Mouse (Mus musculus): ENCODE data around the gene Rnf157.

The Rnf157 gene

DNA sequence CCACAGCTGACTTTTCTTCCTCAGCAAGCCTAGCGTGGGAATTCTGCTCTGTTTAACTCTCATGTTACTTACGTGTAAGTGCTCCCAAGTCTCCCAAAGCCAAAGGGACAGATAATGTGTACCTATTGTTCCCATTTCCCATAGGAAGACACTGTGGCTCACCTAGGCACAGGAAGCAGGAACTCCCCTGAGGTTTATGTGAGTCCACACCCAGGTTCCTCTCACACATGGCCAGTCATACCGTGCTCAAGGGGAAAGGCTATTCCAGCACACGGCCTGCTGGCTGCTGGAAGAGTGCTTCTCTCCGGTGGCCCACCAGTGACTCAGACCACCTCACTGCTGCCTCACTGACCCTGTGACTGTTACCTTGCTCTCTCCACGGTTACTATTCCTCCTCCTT is 8.3 kb upstream of the Rnf157 start:
- in situ Hi-C loops (cut with MboI, MseI): loop anchor here (25.0 kb wide), 1 partner anchor 1816 kb away; the partner anchor contains the start of gene Cyth1

DNA sequence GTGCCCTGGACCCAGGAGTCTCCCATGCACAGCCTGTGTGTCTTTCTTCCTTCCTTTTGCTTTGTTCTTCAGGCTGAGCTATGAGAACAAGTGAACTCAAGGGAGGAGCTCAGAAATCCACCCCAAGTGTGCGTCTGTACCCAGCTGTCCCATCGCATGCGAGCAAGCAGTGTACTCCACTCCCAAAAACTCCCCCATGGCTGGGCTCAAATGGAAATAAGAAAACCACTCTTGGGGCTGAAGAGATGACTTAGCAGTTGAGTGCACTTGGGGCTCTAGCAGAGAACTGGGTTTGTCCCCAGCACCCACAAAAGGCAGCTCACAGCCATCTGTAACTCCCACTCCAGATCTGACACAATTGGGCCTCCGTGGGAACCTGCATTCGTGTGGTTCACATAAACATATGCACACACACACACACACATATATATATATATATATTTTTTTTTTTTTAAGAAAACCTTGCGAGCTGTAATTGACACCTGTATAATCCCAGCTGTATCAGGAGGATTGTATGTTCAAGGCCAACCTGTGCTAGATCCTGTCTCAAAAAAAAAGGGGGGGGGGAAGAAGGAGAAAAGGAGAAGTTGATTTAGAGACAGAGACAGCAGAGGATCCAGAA is 6.1 kb upstream of the Rnf157 start:
- in situ Hi-C loops (cut with MboI, MseI): loop anchor here (10.0 to 25.0 kb wide), 3 partner anchors 886 to 1818 kb away; partner anchors contain the start of gene Cyth1

DNA sequence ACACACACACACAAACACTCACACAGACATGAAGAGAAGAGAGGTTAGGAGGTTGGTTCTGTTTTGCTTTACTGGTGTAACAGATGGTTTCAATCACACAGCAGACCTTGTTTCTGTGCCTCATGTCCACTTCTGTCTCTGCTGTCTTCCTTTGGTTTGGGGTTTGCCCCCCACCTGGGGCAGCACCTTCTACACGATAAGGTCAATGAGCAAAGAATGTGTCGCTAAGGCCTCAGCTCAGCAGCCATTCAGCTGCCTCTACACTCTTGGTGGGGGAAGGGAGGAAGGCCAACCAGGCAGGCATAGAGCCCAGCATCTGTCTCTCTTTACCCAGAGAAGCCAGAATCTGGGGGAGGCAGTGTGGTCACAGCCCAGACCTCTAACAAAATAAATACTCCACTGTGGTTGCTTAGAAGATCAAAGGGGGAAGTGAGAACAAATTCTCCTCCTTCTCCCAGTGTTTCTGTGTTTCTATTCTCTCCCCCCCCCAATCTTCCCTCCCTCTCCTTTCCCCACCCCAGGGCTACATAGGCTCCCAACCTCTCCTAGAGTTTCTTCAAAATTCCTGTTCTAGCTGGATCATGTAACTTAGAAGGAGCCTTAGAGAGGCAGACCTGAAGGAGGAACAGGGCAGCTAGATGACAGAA is 5.5 kb upstream of the Rnf157 start:
- in situ Hi-C loops (cut with MboI, MseI): loop anchor here (10.0 to 25.0 kb wide), 3 partner anchors 886 to 1819 kb away; partner anchors contain the start of gene Cyth1

DNA sequence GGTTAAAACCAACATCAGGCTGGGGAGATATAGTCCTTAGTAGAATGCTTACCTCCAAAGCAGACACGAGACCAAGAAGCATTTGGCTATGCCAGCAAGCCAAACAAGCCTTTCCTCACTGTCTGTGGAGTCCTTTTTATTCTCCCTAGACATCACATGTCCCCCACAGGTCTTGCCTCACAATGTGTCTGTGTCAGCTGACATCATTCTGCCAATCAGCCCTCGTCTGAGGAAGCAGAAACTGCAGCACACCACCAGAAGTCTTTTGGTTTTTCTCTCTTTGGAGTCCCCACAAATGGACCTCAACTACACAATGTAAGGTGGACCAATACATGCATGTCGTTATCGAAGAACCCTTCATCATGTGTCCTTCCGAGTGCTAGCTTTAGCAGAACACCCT is 4.2 kb upstream of the Rnf157 start:
- in situ Hi-C loops (cut with MboI, MseI): loop anchor here (10.0 to 25.0 kb wide), 3 partner anchors 888 to 1820 kb away; partner anchors contain the start of gene Cyth1

DNA sequence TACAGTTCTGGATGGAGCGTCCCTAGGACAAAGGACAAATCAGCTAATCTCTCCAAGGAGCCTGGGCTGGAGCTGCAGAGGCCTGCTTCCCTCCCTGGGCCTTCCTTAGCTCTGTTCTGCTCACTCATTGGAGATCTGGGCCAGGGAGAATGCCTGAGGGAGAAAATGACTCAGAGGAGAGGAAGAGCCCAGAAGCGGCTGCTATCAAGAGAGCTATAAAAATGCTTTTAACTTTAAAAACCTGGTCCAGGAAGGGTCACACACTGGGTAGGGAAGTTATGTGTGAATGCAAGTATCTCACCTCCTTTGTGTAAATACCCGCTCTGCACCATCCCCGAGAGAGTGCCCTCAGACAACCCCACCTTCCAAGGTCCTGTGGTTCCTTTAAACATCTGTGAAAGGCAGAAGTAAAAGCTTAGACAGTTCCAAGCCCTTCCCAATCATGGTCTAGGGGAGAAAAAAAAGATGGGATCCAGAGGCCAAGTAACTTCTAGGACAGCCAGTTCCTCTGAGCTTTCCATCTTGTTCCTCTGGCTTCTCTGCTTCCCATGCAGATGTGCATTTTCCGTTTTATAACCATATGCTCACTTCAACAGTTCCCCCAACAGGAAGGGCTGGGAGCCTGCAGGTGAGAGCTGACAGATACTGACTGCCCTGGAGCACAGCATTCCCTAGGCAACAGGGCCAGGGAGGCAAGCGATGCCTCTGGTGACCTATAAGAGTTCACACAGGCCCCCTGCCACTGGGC is 3.5 kb upstream of the Rnf157 start:
- in situ Hi-C loops (cut with MboI, MseI): loop anchor here (10.0 to 25.0 kb wide), 3 partner anchors 888 to 1821 kb away; partner anchors contain the start of gene Cyth1

DNA sequence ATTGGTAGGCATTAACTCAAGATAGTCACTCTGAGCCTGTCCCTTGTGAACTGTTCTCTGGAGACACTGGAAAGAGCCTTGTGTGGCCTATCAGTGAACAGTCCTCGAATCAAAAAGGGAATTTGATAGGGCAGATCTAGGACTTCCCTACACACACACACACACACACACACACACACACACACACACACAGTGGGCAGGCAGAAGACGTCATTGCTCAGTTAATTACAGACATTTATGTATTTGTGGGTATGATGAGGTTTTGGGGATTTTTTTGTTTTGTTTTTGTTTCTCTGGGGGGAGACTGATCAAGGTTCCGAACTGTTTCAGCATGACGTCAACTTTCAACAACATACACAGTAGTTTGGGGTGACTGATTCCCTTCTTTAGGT is 795 bp upstream of the Rnf157 start:
- in situ Hi-C loops (cut with MboI, MseI): loop anchor here (10.0 to 25.0 kb wide), 3 partner anchors 891 to 1824 kb away; partner anchors contain the start of gene Cyth1

DNA sequence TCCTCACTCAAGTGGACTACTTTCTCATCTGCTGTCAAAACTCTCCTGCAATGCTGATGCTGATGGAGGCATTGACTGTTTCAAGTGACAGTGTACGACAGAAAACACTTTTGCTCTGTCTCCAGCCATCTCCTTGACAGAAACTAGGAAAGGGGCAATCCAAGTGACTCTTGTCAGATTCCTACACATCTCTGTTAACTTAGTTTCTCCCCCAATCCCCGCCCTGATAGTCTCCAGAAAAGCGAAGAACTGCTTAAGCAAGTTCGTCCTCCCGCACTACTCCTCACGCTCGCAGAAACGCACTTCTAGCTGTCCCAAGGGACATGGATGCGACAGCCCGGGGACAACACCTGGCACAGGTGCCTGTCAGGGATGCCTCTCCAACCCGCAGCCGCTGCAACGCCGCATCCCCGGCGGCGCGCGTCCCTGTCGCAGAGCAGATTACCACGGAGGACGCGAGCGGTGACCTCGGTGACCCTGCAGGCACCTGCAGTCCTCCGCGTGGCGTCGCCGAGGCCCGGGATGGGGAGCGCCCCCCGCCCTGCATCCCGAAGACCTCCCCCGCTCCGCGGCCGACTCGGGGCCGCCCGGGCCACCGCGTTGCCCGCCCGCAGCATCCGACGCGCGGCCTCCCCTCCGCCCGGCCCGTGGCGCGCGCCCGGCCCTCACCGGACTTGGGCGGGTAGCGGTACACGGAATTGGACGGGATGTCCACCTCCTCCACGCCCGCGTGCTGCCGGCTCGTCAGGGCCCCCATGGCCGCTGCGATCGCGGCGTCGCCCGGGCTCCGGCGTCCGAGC is 604 bp downstream of the Rnf157 start:
- in situ Hi-C loops (cut with MboI, MseI): loop anchor here (10.0 to 25.0 kb wide), 3 partner anchors 893 to 1825 kb away; partner anchors contain the start of gene Cyth1

DNA sequence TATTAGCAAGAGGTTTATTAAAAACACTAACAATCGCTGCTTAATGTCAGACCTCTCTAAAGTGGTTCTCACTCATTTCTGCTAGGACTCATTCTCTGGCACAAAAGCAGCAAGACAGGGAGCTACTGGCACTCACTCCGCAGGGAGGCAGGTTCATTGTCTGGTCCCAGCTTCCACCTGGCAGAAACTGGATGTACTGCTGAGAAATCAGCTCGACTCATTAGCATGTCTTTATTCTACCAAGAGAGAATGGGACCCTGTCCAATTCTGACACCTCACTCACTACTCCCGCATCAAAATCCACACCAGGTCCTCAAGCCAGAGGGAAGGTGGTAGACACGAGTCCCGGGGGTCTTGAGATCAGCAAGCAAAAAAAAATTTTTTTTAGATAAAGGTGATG is 1.2 kb downstream of the Rnf157 start:
- in situ Hi-C loops (cut with MboI, MseI): loop anchor here (10.0 to 25.0 kb wide), 3 partner anchors 893 to 1826 kb away; partner anchors contain the start of gene Cyth1

DNA sequence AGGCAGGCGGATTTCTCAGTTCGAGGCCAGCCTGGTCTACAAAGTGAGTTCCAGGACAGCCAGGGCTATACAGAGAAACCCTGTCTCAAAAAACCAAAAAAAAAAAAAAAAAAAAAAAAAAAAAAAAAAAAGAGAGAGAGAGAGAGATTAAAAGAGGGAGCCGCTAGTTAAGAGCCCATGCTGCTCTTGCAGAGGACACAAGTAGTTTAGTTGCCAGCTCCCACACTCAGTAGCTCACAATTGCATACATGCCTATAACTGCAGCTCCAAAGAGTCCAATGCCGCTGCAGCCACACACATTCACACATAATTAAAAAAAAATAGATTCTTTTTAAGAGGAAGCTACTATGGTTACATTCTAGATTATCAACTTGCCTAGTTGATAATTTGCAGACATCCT is 2.4 kb downstream of the Rnf157 start:
- in situ Hi-C loops (cut with MboI, MseI): loop anchor here (10.0 to 25.0 kb wide), 3 partner anchors 894 to 1827 kb away; partner anchors contain the start of gene Cyth1

DNA sequence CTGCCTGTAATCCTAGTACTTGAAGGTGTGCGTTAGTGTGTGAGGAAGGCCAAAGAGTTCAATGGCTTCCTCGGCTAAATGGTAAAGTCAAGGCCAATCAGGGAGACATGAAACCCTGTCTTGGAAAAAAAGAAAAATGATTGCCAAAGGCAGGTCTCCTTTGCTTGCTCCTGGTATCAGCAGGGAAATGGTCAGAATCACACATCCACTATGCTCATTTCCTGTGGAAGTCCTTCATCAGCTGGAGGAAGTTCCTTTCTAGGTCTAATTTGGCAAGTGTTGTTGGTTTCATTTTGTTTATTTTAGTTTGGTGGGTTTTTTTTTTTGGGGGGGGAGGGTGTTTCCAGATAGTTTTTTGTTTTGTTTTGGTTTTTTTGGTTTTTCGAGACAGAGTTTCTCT is 3.8 kb downstream of the Rnf157 start:
- in situ Hi-C loops (cut with MboI, MseI): loop anchor here (25.0 kb wide), 1 partner anchor 1828 kb away; the partner anchor contains the start of gene Cyth1

DNA sequence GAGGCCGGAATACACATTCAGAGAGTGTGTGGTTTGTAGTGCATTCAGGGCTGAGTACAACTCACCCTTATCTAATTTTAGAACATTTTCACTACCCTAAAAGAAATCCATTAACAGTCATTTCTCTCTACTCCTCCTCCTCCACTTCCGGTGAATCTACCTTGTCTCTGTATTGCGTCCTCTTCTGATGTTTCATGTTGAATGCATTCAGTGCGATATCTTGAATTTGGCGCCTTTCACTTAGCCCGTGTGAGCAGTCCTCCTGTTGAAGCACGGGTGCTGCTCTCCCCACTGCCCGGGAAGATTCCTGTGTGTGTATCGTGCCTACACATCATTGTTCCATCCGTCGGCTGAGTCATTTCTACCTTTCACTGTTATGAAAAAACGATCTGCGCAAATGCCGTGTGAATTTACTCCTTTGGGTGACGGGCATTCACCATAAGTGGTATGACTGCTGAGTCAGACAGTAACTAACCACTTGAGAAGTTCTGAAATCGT is 6.6 kb downstream of the Rnf157 start:
- in situ Hi-C loops (cut with MboI, MseI): loop anchor here (25.0 kb wide), 1 partner anchor 1831 kb away; the partner anchor contains the start of gene Cyth1

DNA sequence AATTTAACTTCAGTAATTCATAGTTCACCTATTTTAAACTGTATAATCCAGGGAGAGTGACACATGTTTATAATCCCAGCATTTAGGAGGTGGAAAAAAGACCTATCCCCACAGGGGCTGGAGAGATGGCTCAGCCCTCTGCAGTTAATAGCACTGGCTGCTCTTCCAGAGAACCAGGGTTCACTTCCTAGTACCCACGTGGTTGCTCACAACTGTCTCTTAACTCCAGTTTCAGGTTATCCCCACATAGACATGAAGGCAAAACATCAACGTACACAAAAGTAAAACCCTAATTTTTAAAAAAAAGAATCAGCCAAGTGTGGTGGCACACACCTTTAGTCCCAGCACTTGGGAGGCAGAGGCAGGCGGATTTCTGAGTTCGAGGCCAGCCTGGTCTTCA is 7.2 kb downstream of the Rnf157 start:
- in situ Hi-C loops (cut with MboI, MseI): loop anchor here (25.0 kb wide), 1 partner anchor 1832 kb away; the partner anchor contains the start of gene Cyth1

DNA sequence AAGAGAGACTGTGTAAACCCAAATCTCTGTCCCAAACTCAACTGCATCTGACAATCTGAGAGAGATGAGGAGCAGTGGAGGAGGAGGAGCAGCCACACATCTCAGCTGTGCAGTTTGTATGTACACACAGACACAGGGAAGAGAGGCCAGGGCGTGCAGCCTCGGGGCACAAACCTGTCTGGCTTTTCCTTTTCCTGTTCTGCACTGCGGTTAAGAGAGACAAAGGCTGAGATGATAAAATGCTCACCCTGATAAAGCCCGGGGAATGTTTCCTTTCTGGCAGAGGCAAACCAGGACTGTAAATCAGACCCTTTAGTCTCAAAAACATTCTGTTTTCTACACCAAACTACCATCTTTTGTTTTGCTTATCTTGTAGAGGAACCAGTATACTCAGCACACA is 12.3 kb downstream of the Rnf157 start:
- in situ Hi-C loops (cut with MboI, MseI): loop anchor here (25.0 kb wide), 1 partner anchor 1837 kb away; the partner anchor contains the start of gene Cyth1

DNA sequence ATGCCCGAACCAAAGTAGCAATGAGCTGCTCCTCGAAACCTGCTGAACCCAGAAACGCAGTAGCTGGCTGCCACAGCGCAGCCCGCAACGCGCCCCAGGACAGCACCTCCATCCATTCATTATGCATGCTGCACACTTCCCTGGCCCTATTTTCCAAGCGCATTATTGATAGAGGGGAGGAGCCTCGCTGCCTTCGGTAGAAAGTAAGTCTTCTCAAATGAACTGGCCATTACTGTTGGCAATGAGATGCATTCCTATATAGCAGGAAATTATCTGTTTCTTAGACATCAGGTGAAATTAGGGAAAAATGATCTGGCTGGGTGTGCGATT is 14.5 kb downstream of the Rnf157 start:
- in situ Hi-C loops (cut with MboI, MseI): loop anchor here (5.0 kb wide), 1 partner anchor 44 kb away; no protein-coding TSS in a partner anchor

DNA sequence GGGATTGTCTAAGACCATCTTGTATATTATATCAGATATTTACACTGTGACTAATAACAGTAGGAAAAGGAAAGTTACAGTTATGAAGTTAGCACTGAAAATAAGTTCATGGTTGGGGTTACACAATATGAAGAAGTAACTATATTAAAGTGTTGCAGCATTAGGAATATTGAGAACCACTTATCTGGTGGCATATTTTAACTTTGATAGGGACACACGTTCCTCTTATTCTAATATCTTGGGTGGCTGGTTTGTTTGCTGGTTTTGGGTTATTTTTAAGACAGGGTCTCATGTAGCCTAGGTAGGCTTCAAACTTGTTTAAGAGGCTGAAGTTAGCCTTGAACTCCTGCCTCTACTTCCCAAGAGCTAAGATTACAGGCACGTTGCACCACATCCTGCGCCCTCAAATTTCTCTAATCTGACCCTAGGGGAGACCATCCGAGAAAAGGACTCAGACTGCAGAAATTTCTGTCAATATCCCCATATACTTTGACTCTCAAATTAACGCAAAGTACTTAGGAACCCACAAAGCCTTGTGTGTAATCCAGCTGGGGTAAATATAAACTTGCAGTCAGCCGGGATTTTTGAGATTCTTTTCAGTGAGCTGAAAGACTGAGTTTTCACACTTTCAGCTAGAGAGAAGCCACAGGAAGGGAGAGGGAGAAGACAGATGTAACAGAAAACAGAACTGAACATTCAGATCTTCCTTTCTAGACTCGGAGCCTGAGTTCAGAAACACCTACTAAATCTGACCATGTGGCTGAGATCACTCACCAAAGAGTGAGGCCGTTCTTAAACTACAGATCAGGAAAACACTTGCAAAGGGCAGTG is 15.1 kb downstream of the Rnf157 start:
- in situ Hi-C loops (cut with MboI, MseI): loop anchor here (5.0 kb wide), 1 partner anchor 45 kb away; no protein-coding TSS in a partner anchor

DNA sequence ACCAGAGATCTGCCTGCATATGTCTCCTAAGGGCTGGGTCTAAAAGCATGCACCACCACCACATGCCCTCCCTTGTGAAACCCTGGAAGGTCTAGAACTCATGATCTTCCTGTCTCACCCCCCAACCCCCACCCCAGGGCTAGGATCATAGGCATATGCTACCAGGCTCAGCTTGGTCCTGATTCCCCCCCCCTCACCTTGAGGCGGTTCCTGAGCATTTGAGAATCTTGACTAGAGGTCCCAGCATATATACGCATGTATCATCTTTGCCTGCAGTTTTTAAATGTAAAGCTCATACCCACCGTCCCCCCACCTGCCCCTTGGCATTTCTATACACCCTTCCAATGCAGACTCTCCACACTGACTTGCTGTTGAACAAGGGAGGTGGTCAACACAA is 15.9 kb downstream of the Rnf157 start:
- in situ Hi-C loops (cut with MboI, MseI): loop anchor here (5.0 kb wide), 1 partner anchor 45 kb away; no protein-coding TSS in a partner anchor

DNA sequence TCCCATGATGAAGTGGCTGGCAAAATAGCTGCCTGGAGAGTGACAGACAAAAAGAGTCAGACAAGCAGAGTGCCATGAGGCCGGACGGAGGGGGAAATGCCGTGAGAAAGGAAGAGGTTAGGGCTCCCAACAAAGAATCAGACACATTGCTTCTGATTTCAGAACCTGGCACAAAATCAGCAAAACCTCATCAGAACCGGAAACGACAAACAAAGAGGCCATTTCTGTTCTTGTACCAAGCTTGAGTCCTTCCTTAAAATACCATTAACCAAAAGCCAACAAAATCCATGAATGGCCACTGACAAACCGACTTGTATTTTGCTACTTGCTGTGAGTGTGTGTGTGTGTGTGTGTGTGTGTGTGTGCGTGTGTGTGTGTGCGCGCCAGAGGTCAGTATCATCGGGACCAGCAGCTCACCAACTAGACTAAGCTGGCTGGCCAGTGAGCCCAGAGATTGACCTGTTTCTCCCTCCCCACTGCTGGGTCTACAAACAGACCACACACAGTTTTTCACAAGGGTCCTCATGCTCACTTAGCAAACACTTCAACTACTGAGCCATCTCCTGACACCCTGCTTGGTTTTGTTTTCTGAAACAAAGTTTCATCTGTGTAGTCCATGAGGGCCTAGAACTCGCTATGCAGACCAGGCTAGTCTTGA is 16.4 kb downstream of the Rnf157 start:
- in situ Hi-C loops (cut with MboI, MseI): loop anchor here (5.0 kb wide), 1 partner anchor 46 kb away; no protein-coding TSS in a partner anchor

DNA sequence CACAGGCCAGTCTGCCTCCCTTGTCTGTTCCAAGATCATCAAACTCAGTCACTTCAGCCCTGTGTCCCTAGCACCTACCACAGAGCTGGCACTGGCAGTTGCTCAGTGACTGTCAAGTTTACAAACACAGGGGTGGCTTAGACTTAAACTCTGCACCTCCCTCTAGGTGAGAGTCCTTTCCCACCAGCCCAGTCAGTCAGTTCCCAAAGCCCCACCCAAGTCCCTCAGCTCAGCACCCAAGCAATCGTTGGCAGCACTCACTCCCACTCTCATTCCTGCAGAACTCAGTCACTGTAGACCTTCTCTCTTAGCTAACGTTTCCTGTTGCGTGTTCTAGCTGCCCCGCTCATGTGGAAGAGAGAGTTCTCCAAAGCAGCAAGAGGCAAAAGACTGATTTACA is 18.1 kb downstream of the Rnf157 start:
- in situ Hi-C loops (cut with MboI, MseI): loop anchor here (5.0 kb wide), 1 partner anchor 48 kb away; no protein-coding TSS in a partner anchor

Data from T-helper 1 cell (primary cell).